Mouse (Mus musculus) CH12.LX (cell line): ENCODE measurements around the gene Etl4. TPM values are rescaled to one million over a fixed set of nuclear protein-coding genes. Genes with fewer than 3 reads are reported as not detected.

Experiments
- DNase-seq: peaks from one replicate; pipeline ENCODE4 v3.0.0-alpha.2; 2013; ENCODE audit errors: extremely low read depth
- H3K27ac ChIP-seq: 2 replicates; pipeline ENCODE4 v1.5.1; 2012; ENCODE audit warnings: low read depth, mild to moderate bottlenecking, control low read depth, moderate library complexity; ENCODE audit not compliant: insufficient read depth
- H3K27me3 ChIP-seq: replicated peaks from 2 replicates; pipeline ENCODE3; 2012; ENCODE audit warnings: inconsistent platforms
- H3K36me3 ChIP-seq, 2 experiments: replicated peaks in 1 of 2; 2 replicates each; pipeline versions ENCODE3 to v1.6.1; 2012; ENCODE audit warnings: inconsistent platforms in 1 of 2, low read length in 1 of 2, mild to moderate bottlenecking in 1 of 2, mixed read lengths in 1 of 2, moderate library complexity in 1 of 2; ENCODE audit not compliant: control insufficient read depth in 1 of 2, insufficient read depth in 1 of 2
- H3K4me1 ChIP-seq, 2 experiments: 2 replicates each; pipeline ENCODE4 v1.6.1; 2012; ENCODE audit warnings: inconsistent platforms in 1 of 2, moderate library complexity in 1 of 2; ENCODE audit not compliant: insufficient read depth in 2 of 2, control insufficient read depth in 1 of 2
- H3K4me2 ChIP-seq: 2 replicates; pipeline ENCODE4 v1.6.1; 2012; ENCODE audit warnings: low read depth, mild to moderate bottlenecking, control low read depth; ENCODE audit not compliant: poor library complexity, insufficient read depth, severe bottlenecking
- H3K4me3 ChIP-seq, 3 experiments: fragments of 150-350 bp in 1 of 3; sonication (generic) in 1 of 3; replicated peaks in 1 of 3; 2 replicates each; pipeline versions ENCODE3 to v1.5.1; 2011 to 2012; ENCODE audit warnings: low read depth in 2 of 3, low read length in 2 of 3, mild to moderate bottlenecking in 2 of 3, moderate library complexity in 2 of 3, control low read depth in 1 of 3, improper control_type of control experiment in 1 of 3, inconsistent platforms in 1 of 3, mixed read lengths in 1 of 3; ENCODE audit not compliant: poor library complexity in 1 of 3
- H3K79me2 ChIP-seq: replicated peaks from 2 replicates; pipeline ENCODE4 v1.6.1; 2012; ENCODE audit warnings: mild to moderate bottlenecking, moderate library complexity; ENCODE audit not compliant: control insufficient read depth, poor library complexity, insufficient read depth, severe bottlenecking; ENCODE audit errors: extremely low read depth
- H3K9ac ChIP-seq: 2 replicates; pipeline ENCODE4 v1.6.1; 2012; ENCODE audit warnings: low read depth, mild to moderate bottlenecking, control low read depth, moderate library complexity; ENCODE audit not compliant: insufficient read depth
- H3K9me3 ChIP-seq: replicated peaks from 2 replicates; pipeline ENCODE3; 2012; ENCODE audit warnings: low read length, inconsistent platforms, mixed read lengths
- E2F4 ChIP-seq: IDR thresholded peaks from 2 replicates; pipeline ENCODE4 v1.6.1; 2011; ENCODE audit warnings: low read depth, low read length, improper control_type of control experiment; ENCODE audit not compliant: insufficient replicate concordance
- ELF1 ChIP-seq: IDR thresholded peaks from 2 replicates; pipeline ENCODE4 v1.6.1; 2014; ENCODE audit warnings: low read depth, mild to moderate bottlenecking, inconsistent platforms, low read length, improper control_type of control experiment
- EP300 ChIP-seq: IDR thresholded peaks from 2 replicates; pipeline ENCODE4 v1.6.1; 2011; ENCODE audit warnings: low read length, improper control_type of control experiment
- GABPA ChIP-seq: IDR thresholded peaks from 2 replicates; pipeline ENCODE4 v1.6.1; 2012; ENCODE audit warnings: low read depth, low read length, improper control_type of control experiment, inconsistent platforms; ENCODE audit not compliant: insufficient replicate concordance
- HCFC1 ChIP-seq: IDR thresholded peaks from 2 replicates; pipeline ENCODE4 v1.6.1; 2012; ENCODE audit warnings: low read depth, mild to moderate bottlenecking, inconsistent platforms, low read length, improper control_type of control experiment
- JUN ChIP-seq: IDR thresholded peaks from 2 replicates; pipeline ENCODE4 v1.6.1; 2011; ENCODE audit warnings: low read depth, mild to moderate bottlenecking, low read length, improper control_type of control experiment, moderate library complexity; ENCODE audit not compliant: insufficient read depth
- MAFK ChIP-seq: IDR thresholded peaks from 2 replicates; pipeline ENCODE4 v1.6.1; 2011; ENCODE audit warnings: low read length, improper control_type of control experiment; ENCODE audit not compliant: insufficient replicate concordance
- MXI1 ChIP-seq: IDR thresholded peaks from 2 replicates; pipeline ENCODE4 v1.6.1; 2011; ENCODE audit warnings: mild to moderate bottlenecking, low read depth, low read length, improper control_type of control experiment
- MYC ChIP-seq: IDR thresholded peaks from 2 replicates; pipeline ENCODE4 v1.6.1; 2011; ENCODE audit warnings: low read depth, mild to moderate bottlenecking, improper control_type of control experiment, low read length
- RAD21 ChIP-seq: IDR thresholded peaks from 2 replicates; pipeline ENCODE4 v1.6.1; 2011; ENCODE audit warnings: low read depth, mild to moderate bottlenecking, low read length, improper control_type of control experiment, moderate library complexity
- RCOR1 ChIP-seq: conservative IDR thresholded peaks from 2 replicates; pipeline ENCODE4 v1.6.1; 2012; ENCODE audit warnings: low read depth, mild to moderate bottlenecking, inconsistent platforms, low read length, improper control_type of control experiment
- SIN3A ChIP-seq: IDR thresholded peaks from 2 replicates; pipeline ENCODE4 v1.6.1; 2012; ENCODE audit warnings: low read length, improper control_type of control experiment, inconsistent platforms
- TBP ChIP-seq: conservative IDR thresholded peaks from 2 replicates; pipeline ENCODE4 v1.6.1; 2011; ENCODE audit warnings: low read depth, low read length, improper control_type of control experiment
- TCF12 ChIP-seq: IDR thresholded peaks from 2 replicates; pipeline ENCODE4 v1.6.1; 2014; ENCODE audit warnings: low read depth, mild to moderate bottlenecking, inconsistent platforms, low read length, improper control_type of control experiment
- USF1 ChIP-seq: IDR thresholded peaks from 2 replicates; pipeline ENCODE4 v1.6.1; 2014; ENCODE audit warnings: low read depth, mild to moderate bottlenecking, inconsistent platforms, low read length, improper control_type of control experiment
- ZKSCAN1 ChIP-seq: IDR thresholded peaks from 2 replicates; pipeline ENCODE4 v1.6.1; 2012; ENCODE audit warnings: low read depth, inconsistent platforms, low read length, improper control_type of control experiment, borderline replicate concordance
- ZMIZ1 ChIP-seq: IDR thresholded peaks from 2 replicates; pipeline ENCODE4 v1.6.1; 2012; ENCODE audit warnings: low read depth, mild to moderate bottlenecking, inconsistent platforms, low read length, improper control_type of control experiment
- dilution Hi-C: fragments of 300-500 bp; cut with MboI; formaldehyde crosslinking; loops from 2 replicates; pipeline ENCODE4 v1.14.3; 2020; ENCODE audit warnings: low sequenced_read_pairs; ENCODE audit not compliant: extremely low pct_unique_long_range_greater_than_20kb, extremely low pct_ligation_motif_present
- in situ Hi-C: fragments of 300-500 bp; cut with MboI; formaldehyde crosslinking; loops from 3 replicates; pipeline ENCODE4 v1.14.3; 2019; ENCODE audit warnings: low sequenced_read_pairs, low pct_ligation_motif_present, low pct_unique_long_range_greater_than_20kb, mixed read lengths
- polyA plus RNA-seq: library from polyadenylated mRNA; unstranded; fragments of >175 nt; gene quantifications from 2 replicates; pipeline ENCODE4 v1.2.1, GENCODE M21; 2012; ENCODE audit warnings: low read depth; ENCODE audit not compliant: insufficient read length
- total RNA-seq, 2 experiments: library from RNA; depleted of rRNA; stranded (reverse); fragments of 300-350 nt in 1 of 2; fragments of >200 nt in 1 of 2; gene quantifications; 2 replicates each; pipeline ENCODE4 v1.2.3; 2012 to 2014

Gene Etl4
- total and polyA plus RNA-seq, 3 experiments: 7.2 to 18.6 (median 11.7) TPM

GRCm38 (mm10) chr2:20756964-20757363, 847.4 kb downstream of the Etl4 start:
- Histone ChIP-seq H3K9me3 (no peaks in the 10 kb centered on the region), H3K4me3 (no peak overlapping the region), H3K27me3 (no peaks in the 10 kb centered on the region), H3K79me2 (no peaks in the 10 kb centered on the region), H3K4me2 (no peak overlapping the region), H3K36me3 (peaks cover 6 to 26% of the 10 kb centered on the region in 2 experiments), H3K27ac (no peak overlapping the region), H3K9ac (no peak overlapping the region), H3K4me1 (peaks cover 0 to 22% of the 10 kb centered on the region in 2 experiments; a peak in 2 of 4 replicates)
- TF ChIP-seq MXI1: no peak
- no peak for TF ChIP-seq MAFK
- TF ChIP-seq ZKSCAN1: no peak
- no peak for TF ChIP-seq JUN
- TF ChIP-seq MYC: no peak
- no peak for TF ChIP-seq ELF1
- no peak for TF ChIP-seq USF1
- in situ Hi-C loops: no loop called here
- DNase-seq: no peak
- dilution Hi-C loops: no loop called here

GRCm38 (mm10) chr2:20759045-20759662, 849.6 kb downstream of the Etl4 start:
- H3K9me3 ChIP-seq: no peaks in the 10 kb centered on the region
- no peak overlapping the region for H3K4me2 ChIP-seq
- peaks cover 6 to 31% of the 10 kb centered on the region in 2 experiments for H3K36me3 ChIP-seq
- H3K27me3 ChIP-seq: no peaks in the 10 kb centered on the region
- peaks cover 8 to 21% of the 10 kb centered on the region in 2 experiments; a peak in 3 of 4 replicates for H3K4me1 ChIP-seq
- in situ Hi-C loops (no loop called here), dilution Hi-C loops (no loop called here)
- DNase-seq: no peak
- no peaks in the 10 kb centered on the region for H3K79me2 ChIP-seq
- no peak overlapping the region for H3K4me3 ChIP-seq
- TF ChIP-seq ZMIZ1: no peak
- no peak for TF ChIP-seq RAD21
- TF ChIP-seq EP300: no peak
- TF ChIP-seq HCFC1: no peak
- no peak for TF ChIP-seq SIN3A
- TF ChIP-seq TCF12: no peak
- no peak for TF ChIP-seq USF1
- no peak for TF ChIP-seq GABPA
- TF ChIP-seq RCOR1: no peak
- TF ChIP-seq E2F4: no peak
- TF ChIP-seq TBP: no peak
- TF ChIP-seq, all 38 proteins: peak for 0
- Histone ChIP-seq H3K9ac (no peak overlapping the region), H3K27ac (no peak overlapping the region)
